Mouse (Mus musculus) kidney, adult 8-10 months (tissue): ENCODE results near the gene Gm3685.
"Not testable (repeated sequence)": the region's sequence is repeated elsewhere in the genome, so short reads cannot be mapped to it uniquely, and the experiment has no call there.

ENCODE experiments used
- DNase-seq, 2 experiments: peaks; one replicate each; pipeline ENCODE4 v3.0.0; 2022

The Gm3685 gene

GRCm38 (mm10) chr14:7044870-7045269 lies at the start of gene Gm3685:
Gm3685 (minus strand) TSS chr14:7044970.
- not testable (repeated sequence) for DNase-seq

- DNase-seq: peak in 1 of 2 experiments; percentile 11
Observed at GRCm38 (mm10) chr14:7026781-7027749, 17.7 kb downstream of the Gm3685 start, which contains the start of gene Gm10406. Gm10406 (minus strand) TSS chr14:7027449.

- peak in 1 of 2 experiments; percentile 13 for DNase-seq
Observed at GRCm38 (mm10) chr14:7026274-7026673, 18.5 kb downstream of the Gm3685 start.
